In genomic region chr9:92610628-92611267, GRCm38 (mm10) we compare ENCODE assay signal across 8 mouse cellular contexts.
DNase-seq lines count a peak whose midpoint lies in the region; ATAC-seq lines count a peak whose summit lies in the region.

No protein-coding gene starts in this region.

- intact Hi-C loops in heart, postnatal 14 days (cut with DNase I) = loop anchor here (1.0 to 10.0 kb wide), 5 partner anchors 68 to 390 kb away; partner anchors contain the start of gene Plod2
- intact Hi-C loops in left cerebral cortex, postnatal 14 days (cut with DNase I) = loop anchor here (2.0 kb wide), 3 partner anchors 112 to 464 kb away; no protein-coding TSS in a partner anchor

- H3K4me2 ChIP-seq in midbrain, embryonic 14.5 days (ENCODE audit: low read length) = no peak overlapping the region
- no peak overlapping the region for H3K4me2 ChIP-seq in midbrain, embryonic 13.5 days (replicated peaks)

- H3K27ac ChIP-seq in midbrain, embryonic 14.5 days (replicated peaks; ENCODE audit: low read depth, low read length) = no peak overlapping the region
- no peak overlapping the region for H3K27ac ChIP-seq in midbrain, embryonic 13.5 days

- H3K9me3 ChIP-seq in midbrain, embryonic 14.5 days (ENCODE audit: control insufficient read depth, low read length) = no peaks in the 10 kb centered on the region
- H3K9me3 ChIP-seq in midbrain, embryonic 13.5 days = no peaks in the 10 kb centered on the region

- peak; percentile 38 to 82 for DNase-seq in adrenal gland, adult (ENCODE audit: inconsistent age in 2 of 2, low spot score in 1 of 2)
- no peak for DNase-seq in adrenal gland, adult 8-10 months
- DNase-seq in midbrain, embryonic 14.5 days = peak; percentile 88
- DNase-seq in cerebellum, adult 9-10 months = peak; percentile 24
- DNase-seq in heart, postnatal 14 days = peak; percentile 51 to 72
- peak; percentile 47 to 82 for DNase-seq in left cerebral cortex, postnatal 14 days (ENCODE audit: low spot score in 2 of 2)
- peak; percentile 33 for DNase-seq in right cerebral cortex, postnatal 25 days

- H3K9ac ChIP-seq in midbrain, embryonic 14.5 days (replicated peaks; ENCODE audit: low read length) = no peak overlapping the region
- no peak overlapping the region for H3K9ac ChIP-seq in midbrain, embryonic 13.5 days (replicated peaks)

- H3K4me1 ChIP-seq in midbrain, embryonic 14.5 days (ENCODE audit: control insufficient read depth, insufficient read depth, low read length) = no peaks in the 10 kb centered on the region
- H3K4me1 ChIP-seq in midbrain, embryonic 13.5 days (replicated peaks) = no peaks in the 10 kb centered on the region

- no peak for ATAC-seq in midbrain, embryonic 14.5 days (ENCODE audit: low FRiP score, low TSS enrichment)
- no peak for ATAC-seq in midbrain, embryonic 13.5 days

- 73% methylated on average over 9 of the region's 9 CpGs for WGBS in midbrain, embryonic 14.5 days
- 73% methylated on average over 9 of the region's 9 CpGs for WGBS in midbrain, embryonic 13.5 days

- no peaks in the 10 kb centered on the region for H3K27me3 ChIP-seq in midbrain, embryonic 14.5 days (ENCODE audit: control insufficient read depth, insufficient read depth, low read length)
- no peaks in the 10 kb centered on the region for H3K27me3 ChIP-seq in midbrain, embryonic 13.5 days

- H3K36me3 ChIP-seq in midbrain, embryonic 14.5 days (ENCODE audit: control insufficient read depth, insufficient read depth, low read length) = no peaks in the 10 kb centered on the region
- no peaks in the 10 kb centered on the region for H3K36me3 ChIP-seq in midbrain, embryonic 13.5 days

- no peak overlapping the region for H3K4me3 ChIP-seq in midbrain, embryonic 14.5 days (replicated peaks; ENCODE audit: low read depth, low read length)
- H3K4me3 ChIP-seq in midbrain, embryonic 13.5 days (replicated peaks) = no peak overlapping the region
